Mouse (Mus musculus) megakaryocyte, embryonic 14.5 days (primary cell): ENCODE measurements around the gene Mapkapk3. TPM values are rescaled to one million over a fixed set of nuclear protein-coding genes. Genes with fewer than 3 reads are reported as not detected.
"Not testable (repeated sequence)": the region's sequence is repeated elsewhere in the genome, so short reads cannot be mapped to it uniquely, and the experiment has no call there.

Experiments
- H3K27me3 ChIP-seq: replicated peaks from 2 replicates; pipeline ENCODE3; 2012; ENCODE audit warnings: inconsistent platforms
- H3K36me3 ChIP-seq: replicated peaks from 2 replicates; pipeline ENCODE3; 2012; ENCODE audit warnings: low read length, inconsistent platforms, mixed read lengths
- H3K4me1 ChIP-seq: 2 replicates; pipeline ENCODE4 v1.6.1; 2012; ENCODE audit warnings: inconsistent platforms
- H3K4me3 ChIP-seq: replicated peaks from 2 replicates; pipeline ENCODE3; 2012; ENCODE audit warnings: moderate library complexity, mild to moderate bottlenecking, inconsistent platforms
- H3K9me3 ChIP-seq: 2 replicates; pipeline ENCODE4 v1.6.1; 2012; ENCODE audit warnings: inconsistent platforms
- FLI1 ChIP-seq: IDR thresholded peaks from 2 replicates; pipeline ENCODE4 v1.6.1; 2012; ENCODE audit warnings: low read length, inconsistent platforms, mixed read lengths
- GATA1 ChIP-seq: IDR thresholded peaks from 3 replicates; pipeline ENCODE4 v1.6.1; 2012; ENCODE audit warnings: mixed read lengths, low read length, inconsistent platforms, borderline replicate concordance
- polyA plus RNA-seq: library from polyadenylated mRNA; stranded (reverse); fragments of >175 nt; gene quantifications from 2 replicates; pipeline ENCODE4 v1.2.3, GENCODE M21; 2012; ENCODE audit warnings: low replicate concordance; ENCODE audit not compliant: insufficient read depth

The Mapkapk3 gene
- polyA plus RNA-seq, 1 experiment = 49.9 TPM

- Histone ChIP-seq H3K4me1 (peaks cover 92% of the 10 kb centered on the region), H3K27me3 (no peaks in the 10 kb centered on the region), H3K9me3 (no peaks in the 10 kb centered on the region), H3K4me3 (peak overlapping the region; percentile 76), H3K36me3 (peaks cover 14% of the 10 kb centered on the region)
- no peak for TF ChIP-seq GATA1
These were observed 18.8 kb upstream of the Mapkapk3 start for GRCm38 (mm10) chr9:107308346-107309000.

GRCm38 (mm10) chr9:107307886-107308285, 18.2 kb upstream of the Mapkapk3 start:
- H3K36me3 ChIP-seq = peaks cover 20% of the 10 kb centered on the region
- no peaks in the 10 kb centered on the region for H3K27me3 ChIP-seq
- no peak for TF ChIP-seq GATA1
- TF ChIP-seq FLI1 = no peak
- no peaks in the 10 kb centered on the region for H3K9me3 ChIP-seq
- peak overlapping the region; percentile 84 for H3K4me3 ChIP-seq
- H3K4me1 ChIP-seq = peaks cover 92% of the 10 kb centered on the region

- Histone ChIP-seq H3K36me3 (peaks cover 26% of the 10 kb centered on the region), H3K4me3 (peak overlapping the region; percentile 84), H3K4me1 (peaks cover 92% of the 10 kb centered on the region), H3K27me3 (no peaks in the 10 kb centered on the region), H3K9me3 (no peaks in the 10 kb centered on the region)
- TF ChIP-seq FLI1 = no peak
- no peak for TF ChIP-seq GATA1
These were observed 17.6 kb upstream of the Mapkapk3 start for GRCm38 (mm10) chr9:107307099-107307872.

GRCm38 (mm10) chr9:107306673-107307072, 17.0 kb upstream of the Mapkapk3 start:
- not testable (repeated sequence) for H3K9me3 ChIP-seq, H3K27me3 ChIP-seq
- Histone ChIP-seq H3K4me1 (peaks cover 92% of the 10 kb centered on the region), H3K36me3 (peaks cover 32% of the 10 kb centered on the region), H3K4me3 (peak overlapping the region; percentile 84)

GRCm38 (mm10) chr9:107305601-107306542, 16.2 kb upstream of the Mapkapk3 start:
- Histone ChIP-seq H3K4me1 (peaks cover 92% of the 10 kb centered on the region), H3K27me3 (no peaks in the 10 kb centered on the region), H3K36me3 (peaks cover 40% of the 10 kb centered on the region), H3K9me3 (no peaks in the 10 kb centered on the region), H3K4me3 (peak overlapping the region; percentile 80)
- TF ChIP-seq GATA1 (no peak; the same call in 2 of the 3 replicates), FLI1 (0 out of 2 replicates have a peak, but pooled peaks have one; percentile 14)

- no peak for TF ChIP-seq GATA1
- no peak for TF ChIP-seq FLI1
- peaks cover 98% of the 10 kb centered on the region for H3K4me1 ChIP-seq
- H3K27me3 ChIP-seq = no peaks in the 10 kb centered on the region
- peak overlapping the region; percentile 14 for H3K4me3 ChIP-seq
- peaks cover 48% of the 10 kb centered on the region for H3K36me3 ChIP-seq
- no peaks in the 10 kb centered on the region for H3K9me3 ChIP-seq
These were observed 15.3 kb upstream of the Mapkapk3 start for GRCm38 (mm10) chr9:107305012-107305411.

- Histone ChIP-seq H3K4me1 (peaks cover 98% of the 10 kb centered on the region), H3K27me3 (no peaks in the 10 kb centered on the region), H3K36me3 (peaks cover 51% of the 10 kb centered on the region), H3K9me3 (no peaks in the 10 kb centered on the region), H3K4me3 (no peak overlapping the region)
- TF ChIP-seq FLI1 (no peak), GATA1 (no peak)
These were observed 14.7 kb upstream of the Mapkapk3 start for GRCm38 (mm10) chr9:107304383-107304782.

- Histone ChIP-seq H3K27me3 (no peaks in the 10 kb centered on the region), H3K4me3 (no peak overlapping the region), H3K36me3 (peaks cover 55% of the 10 kb centered on the region), H3K4me1 (peaks cover 98% of the 10 kb centered on the region), H3K9me3 (no peaks in the 10 kb centered on the region)
- no peak for TF ChIP-seq GATA1
- no peak for TF ChIP-seq FLI1
These were observed 14.2 kb upstream of the Mapkapk3 start for GRCm38 (mm10) chr9:107303900-107304299.

- H3K27me3 ChIP-seq = no peaks in the 10 kb centered on the region
- peaks cover 60% of the 10 kb centered on the region for H3K36me3 ChIP-seq
- no peaks in the 10 kb centered on the region for H3K9me3 ChIP-seq
- TF ChIP-seq GATA1 = no peak
- no peak for TF ChIP-seq FLI1
- peak overlapping the region; percentile 50 for H3K4me3 ChIP-seq
- H3K4me1 ChIP-seq = peaks cover 98% of the 10 kb centered on the region
These were observed 13.6 kb upstream of the Mapkapk3 start for GRCm38 (mm10) chr9:107303121-107303820.
